Mouse (Mus musculus): ENCODE measurements around the gene Dmd. TPM values are rescaled to one million over a fixed set of nuclear protein-coding genes. Genes with fewer than 3 reads are reported as not detected.

Dmd gene
- total RNA-seq, 1 experiment from 2014 or later, result 5.8 TPM

DNA sequence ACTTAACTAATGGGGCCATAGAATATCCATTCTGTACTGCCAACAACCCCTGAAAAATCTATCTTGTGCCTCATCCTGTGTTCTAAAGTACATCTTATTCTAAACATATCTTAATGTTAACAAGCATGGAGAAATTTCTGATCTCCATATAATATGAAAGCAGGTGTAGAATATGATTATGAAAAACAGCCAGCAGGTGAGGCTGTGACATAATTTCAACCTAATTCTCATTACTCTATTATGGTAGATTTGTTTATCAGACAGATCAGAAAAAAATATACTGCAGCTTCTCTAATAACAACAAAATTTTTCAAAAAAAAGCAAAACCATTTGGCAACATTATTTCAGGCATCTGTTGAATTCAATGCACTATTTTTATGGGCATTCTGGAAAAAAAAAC is 2059.6 kb downstream of the Dmd start:
- ATAC-seq (replicated peaks; ENCODE audit: low read depth, poor library complexity, severe bottlenecking), result no peak

DNA sequence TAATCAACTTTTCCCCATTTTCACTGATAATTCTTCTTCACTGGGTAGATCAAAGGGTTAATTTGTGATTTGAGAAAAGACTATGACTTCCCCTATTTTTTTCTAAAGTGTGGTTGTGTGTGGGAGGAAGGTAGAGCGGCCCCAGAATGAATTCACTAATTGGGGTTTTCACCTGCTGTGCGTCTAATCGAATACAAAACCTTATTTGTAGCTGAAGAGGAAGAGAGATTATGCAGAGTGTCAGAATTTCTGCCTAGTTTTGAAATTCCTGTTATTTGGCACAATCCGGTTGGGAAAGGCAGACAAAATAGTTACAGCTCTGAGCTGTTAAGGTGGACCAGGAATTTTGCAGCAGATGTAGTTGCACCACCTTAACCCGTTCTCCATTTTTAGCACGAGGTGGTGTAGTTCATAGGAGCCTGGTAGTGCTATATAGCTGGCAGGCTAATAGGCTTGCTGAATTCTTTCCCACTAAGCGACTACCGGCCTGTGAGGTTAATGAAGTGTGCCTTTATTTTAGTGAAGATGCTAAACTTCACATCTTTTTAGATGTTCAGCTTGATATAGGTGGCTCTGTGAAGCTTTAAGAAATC is 2092.9 kb downstream of the Dmd start:
- ATAC-seq (replicated peaks; ENCODE audit: low read depth, poor library complexity, severe bottlenecking), result 0 out of 2 replicates have a peak, but pooled peaks have one; percentile 36

DNA sequence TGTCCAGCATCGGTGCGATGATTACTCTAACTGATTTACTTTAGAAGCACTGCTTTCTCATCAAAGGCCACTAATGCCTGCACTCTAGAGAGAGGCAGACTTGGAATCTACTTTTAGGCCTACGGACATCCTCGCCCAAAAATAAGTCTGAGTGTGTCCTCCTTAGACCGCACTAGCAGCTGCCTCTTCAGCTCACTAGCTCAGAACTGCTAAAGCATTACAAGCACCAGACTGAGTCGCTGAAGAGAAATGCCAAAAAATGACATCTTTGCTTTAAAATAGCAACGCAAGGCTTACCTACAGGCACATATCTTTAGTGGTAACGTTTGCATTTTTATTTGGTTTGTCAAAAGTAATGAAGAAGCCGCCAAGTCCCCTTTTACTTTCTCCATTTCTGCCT is 2098.0 kb downstream of the Dmd start:
- no peak for ATAC-seq (replicated peaks; ENCODE audit: low read depth, poor library complexity, severe bottlenecking)

DNA sequence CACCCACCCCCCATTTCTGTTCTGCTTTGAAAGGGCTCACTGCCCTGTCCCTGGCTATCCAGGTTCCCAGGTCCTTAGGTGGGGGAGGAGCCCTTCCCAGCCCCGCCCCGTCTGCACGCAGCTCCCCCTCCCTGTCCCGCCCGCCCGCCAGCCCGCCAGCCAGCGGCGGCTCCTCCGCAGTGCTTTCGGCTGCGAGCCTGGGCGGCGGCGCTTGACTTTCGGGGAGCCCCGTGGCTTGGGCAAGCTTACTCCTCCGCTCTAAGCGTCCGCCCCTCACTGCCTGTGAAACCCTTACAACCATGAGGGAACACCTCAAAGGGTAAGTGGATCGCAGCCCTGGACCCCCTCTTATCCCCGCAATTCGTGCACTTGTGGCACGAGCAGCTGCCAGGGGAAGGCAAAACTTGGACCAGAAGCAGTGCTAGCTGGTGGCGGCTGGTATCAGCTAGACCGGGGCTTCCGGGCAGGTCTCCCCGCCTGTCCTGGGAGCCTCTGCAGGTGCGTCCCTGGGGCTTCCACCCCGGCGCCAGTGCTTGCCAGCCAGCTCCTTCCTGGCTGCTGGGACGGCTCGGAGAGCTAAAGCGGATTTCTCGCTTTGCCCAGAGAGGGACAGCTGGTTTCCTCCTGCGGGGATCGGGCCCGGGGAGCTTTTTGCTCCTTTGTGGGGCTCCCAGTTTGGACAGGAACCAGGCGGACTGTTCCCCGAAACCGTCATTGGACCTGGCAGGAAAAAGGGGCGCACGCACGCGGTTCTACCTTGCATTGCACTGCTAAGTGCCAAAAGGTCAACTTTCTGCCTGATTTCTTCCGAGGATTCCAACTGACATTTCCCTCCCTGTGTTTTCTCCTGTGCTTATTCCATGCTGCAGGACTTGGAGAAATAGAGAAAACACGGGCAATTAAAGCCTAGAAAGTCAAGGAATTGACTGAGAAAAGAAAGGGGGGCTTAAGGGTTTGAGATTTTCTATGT is 2099.8 kb downstream of the Dmd start:
- ATAC-seq (replicated peaks; ENCODE audit: low read depth, poor library complexity, severe bottlenecking), result peak; percentile 84

DNA sequence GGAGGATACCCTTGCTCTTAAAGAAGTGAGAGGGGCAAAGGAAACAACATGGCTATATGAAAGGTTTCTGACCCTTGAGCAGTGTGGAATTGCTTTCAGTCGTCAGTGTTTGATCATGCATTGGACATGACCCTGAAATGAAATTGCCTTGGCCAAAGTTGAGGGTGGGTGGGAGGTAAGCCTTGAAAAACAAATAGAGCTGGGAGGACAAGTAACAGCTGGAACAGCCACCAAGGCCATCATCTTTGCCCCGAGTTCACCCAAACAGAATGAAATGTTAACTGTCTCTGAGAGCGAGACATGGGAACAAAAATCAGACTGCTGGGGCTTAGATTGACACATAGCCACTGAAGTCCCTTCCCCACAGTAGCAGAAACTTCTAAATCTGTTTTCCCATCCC is 2100.9 kb downstream of the Dmd start:
- ATAC-seq (replicated peaks; ENCODE audit: low read depth, poor library complexity, severe bottlenecking), result no peak

DNA sequence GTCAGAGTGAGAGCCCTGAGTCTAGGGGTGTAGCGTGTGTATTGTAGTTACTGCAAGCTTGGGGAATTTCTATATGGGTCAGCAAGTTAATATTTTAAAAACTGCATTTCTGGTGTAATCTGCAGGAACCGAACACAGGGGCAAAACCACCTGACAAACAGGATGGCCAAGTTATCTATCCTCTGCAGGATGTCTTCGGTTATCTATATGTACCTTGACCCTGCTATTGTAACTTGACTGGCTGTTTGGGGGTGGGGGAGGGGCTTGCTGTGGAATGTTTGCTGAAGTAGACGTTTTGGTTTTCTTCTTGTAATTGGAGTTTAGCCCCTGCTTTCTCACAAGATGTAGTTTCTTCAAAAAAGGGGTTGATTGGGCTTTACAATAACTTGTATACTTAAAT is 2124.9 kb downstream of the Dmd start:
- no peak for ATAC-seq (replicated peaks; ENCODE audit: low read depth, poor library complexity, severe bottlenecking)

DNA sequence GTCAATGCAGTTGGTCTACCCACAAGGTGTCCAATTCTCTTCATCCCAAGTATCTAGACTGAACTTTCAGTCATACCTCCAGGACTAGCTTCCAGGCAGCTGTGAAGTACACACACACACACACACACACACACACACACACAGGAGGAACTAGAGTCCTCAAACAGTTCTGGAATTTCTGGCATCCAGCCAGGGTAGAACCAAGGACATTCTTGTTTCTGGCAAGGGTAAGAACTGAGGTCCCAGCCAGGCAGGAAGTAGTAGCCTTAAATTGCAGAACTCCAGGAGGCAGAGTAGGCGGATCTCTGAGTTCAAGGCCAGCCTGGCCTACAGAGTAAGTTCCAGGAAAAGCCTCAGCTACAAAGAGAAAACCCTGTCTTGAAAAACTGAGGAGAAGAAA is 2128.2 kb downstream of the Dmd start:
- no peak for ATAC-seq (replicated peaks; ENCODE audit: low read depth, poor library complexity, severe bottlenecking)

DNA sequence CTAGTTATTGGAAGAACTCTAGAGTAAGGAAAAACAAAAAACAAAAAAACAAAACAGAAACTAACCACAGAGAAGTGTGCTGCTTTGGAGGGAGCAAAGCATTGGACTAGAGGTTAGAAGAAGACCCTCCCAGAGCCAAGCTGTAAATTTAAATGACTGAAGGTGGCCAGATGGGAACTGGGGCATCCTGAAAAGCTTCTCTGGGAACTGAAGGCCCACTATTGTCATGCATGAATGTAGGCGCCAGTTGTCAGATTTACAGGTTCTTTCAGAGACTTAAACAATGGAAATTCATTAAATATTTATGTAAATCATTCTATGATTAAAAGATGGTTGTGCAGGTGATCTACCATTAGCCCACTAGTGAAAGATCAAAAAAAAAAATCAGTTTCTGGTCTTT is 2128.9 kb downstream of the Dmd start:
- ATAC-seq (replicated peaks; ENCODE audit: low read depth, poor library complexity, severe bottlenecking), result no peak

DNA sequence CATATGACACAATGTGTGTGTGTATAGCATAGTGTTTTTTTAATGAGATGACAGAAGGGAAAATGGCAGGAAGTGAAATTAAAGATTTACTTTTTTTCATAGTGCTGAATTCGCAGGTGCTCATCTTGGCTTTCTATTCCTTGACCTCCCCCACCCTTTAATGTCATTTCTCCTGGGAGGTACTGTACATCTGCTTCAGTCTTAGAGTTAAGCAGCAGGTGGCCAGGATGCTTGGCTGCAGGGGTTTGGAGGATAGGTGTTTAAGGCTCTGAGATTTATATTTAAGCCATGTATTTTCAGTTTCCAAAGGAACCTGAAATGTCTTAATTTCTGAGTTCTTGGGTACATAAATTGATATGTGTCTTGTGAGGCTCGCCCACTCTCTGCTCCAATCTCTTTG is 2130.5 kb downstream of the Dmd start:
- ATAC-seq (replicated peaks; ENCODE audit: low read depth, poor library complexity, severe bottlenecking), result no peak

DNA sequence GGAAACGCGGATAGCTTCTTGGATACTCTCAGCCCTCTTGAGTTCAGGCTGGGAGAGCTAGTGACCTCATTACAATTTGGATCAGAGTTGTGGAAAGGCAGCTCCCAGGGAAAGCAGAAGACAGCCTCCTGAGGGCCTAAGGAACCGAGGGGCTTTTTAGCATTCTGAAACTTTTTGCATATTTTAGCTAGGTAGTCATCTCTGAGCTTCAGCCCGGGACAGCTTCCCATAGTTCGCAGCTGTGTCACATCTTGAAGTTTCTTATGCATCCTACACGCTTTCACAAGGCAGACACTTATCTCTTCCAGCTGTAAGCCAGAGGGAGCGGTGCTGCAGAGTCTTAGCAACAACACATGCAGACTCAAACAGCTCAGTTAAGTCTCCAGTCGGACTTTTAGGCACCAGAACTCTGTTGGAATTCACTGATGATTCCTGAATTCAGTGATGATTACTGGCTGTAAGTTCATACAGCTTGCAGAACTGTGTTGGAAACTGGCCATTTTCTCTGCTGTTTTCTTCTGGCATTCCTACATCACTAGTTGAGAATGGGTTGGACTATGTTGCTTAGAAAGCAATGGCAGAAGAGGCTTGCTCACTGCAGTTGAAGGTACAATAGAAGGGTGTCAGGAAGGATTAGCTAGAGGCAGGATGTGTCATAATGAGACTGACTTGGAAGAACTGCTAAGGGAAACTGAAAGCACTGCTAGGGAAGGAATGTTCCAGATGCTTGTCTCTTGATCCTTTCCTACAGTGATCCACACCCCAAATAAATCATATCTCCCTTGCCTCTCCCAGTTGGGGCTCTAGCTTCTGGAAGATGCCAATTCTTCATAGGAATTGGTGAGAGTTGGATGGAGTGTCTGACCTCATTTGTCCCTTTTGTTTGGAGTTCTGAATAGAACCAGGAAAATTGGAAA is 2135.8 kb downstream of the Dmd start:
- ATAC-seq (replicated peaks; ENCODE audit: low read depth, poor library complexity, severe bottlenecking), result no peak

DNA sequence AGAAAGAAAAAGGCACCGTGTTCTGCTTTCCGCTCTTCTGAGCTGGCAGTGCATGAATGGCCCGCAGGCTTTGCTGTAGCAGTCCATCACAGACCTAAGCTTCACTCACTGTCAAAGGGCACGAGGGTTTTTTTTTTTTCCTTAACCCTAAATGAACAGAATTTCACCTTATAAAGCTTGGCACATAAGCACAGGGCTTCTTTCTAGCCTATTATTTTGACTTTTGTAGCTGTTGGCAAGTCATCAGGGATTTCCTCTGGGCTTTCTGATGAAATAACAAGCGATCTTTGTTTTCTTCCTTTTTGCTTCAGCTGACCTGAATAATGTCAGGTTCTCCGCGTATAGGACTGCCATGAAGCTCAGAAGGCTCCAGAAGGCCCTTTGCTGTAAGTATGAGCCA is 2140.8 kb downstream of the Dmd start:
- no peak for ATAC-seq (replicated peaks; ENCODE audit: low read depth, poor library complexity, severe bottlenecking)

DNA sequence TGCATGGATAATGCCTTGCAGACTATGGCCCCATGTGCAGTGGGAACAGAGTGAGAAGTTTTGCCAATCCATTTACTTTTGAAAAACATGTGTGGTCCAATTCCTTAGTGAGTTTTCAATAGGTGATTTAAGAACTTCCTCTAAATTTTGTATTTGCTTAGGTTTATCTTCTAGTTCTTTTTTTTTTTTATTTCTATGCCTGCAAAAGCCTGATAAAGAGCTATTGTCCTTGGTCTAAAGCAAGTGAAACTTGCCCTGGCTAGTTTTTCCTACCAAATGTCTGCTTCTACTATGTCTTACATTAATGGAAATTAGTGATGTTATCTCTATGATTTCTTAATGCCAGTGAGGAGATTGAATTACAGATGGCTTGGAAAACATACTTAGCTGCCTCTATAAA is 2144.7 kb downstream of the Dmd start:
- 0 out of 2 replicates have a peak, but pooled peaks have one; percentile 11 for ATAC-seq (replicated peaks; ENCODE audit: low read depth, poor library complexity, severe bottlenecking)

DNA sequence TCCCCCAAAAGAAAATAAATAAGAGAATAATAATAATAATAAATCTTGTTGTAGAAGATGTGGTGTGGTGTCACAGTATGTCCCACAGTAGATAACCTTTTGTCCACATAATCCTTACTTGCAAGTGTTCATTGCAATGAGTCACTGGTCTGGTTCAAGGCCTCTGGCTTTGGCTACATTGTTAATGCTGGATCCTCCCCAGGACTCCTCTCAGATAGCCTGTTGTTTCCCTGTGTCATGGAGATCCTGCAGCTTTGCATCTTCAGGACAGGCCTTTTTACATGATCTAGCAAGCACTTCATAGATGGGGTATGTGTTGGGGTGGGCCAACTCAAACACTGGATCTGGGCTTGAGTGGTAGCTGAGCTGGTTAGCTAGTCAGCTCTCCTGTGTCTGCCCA is 2150.0 kb downstream of the Dmd start:
- ATAC-seq (replicated peaks; ENCODE audit: low read depth, poor library complexity, severe bottlenecking), result no peak

DNA sequence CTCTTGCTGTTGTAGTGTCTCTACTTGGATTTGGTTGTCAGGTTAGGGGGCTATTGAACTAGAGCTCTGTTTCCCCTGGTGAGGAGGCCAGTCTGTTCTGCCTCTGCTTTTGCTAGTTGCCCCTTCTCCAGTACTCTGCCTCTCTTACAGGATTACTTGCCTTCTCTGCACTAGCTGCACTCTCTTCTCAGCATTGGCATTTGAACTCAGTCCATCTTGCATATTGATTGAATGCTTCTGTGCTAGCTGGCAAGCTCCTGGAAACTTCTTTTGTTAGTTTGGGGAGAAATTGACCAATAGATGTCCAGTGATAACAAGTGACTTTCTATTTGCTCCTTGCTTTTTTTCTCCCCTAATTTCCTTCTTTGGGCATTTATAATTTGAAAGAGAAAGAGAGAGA is 2163.7 kb downstream of the Dmd start:
- no peak for ATAC-seq (replicated peaks; ENCODE audit: low read depth, poor library complexity, severe bottlenecking)

DNA sequence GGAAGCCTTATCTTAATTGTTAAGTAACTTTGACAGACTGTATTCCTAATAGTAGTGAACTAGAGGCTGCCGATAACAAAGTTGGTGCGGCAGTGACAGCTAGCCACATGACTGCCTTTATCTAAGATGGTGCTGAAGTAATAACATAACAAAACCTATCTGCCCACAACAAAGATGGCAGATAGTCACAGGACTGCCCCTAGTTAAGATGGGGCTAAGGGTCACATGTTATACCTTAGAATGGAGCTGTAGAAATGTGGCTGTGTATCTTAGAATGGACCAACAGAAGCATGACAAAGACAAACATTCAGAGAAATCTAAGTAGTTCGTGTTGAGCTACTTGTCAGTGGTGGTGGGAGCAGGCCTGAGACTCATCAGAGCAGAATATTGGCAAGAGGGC is 2184.0 kb downstream of the Dmd start:
- no peak for ATAC-seq (replicated peaks; ENCODE audit: low read depth, poor library complexity, severe bottlenecking)

DNA sequence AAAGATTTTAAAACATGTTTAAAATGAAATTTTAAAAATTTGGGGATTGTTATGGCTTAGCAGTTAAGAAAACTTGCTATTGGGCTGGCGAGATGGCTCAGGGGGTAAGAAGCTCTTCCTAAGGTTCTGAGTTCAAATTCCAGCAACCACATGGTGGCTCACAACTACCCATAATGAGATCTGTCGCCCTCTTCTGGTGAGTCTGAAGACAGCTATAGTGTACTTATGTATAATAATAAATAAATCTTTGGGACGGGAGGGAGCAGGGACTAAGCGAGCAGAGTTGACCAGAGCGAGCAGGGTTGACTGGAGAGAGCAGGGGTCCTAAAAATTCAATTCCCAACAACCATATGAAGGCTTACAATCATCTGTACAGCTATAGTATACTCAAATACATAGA is 2188.6 kb downstream of the Dmd start:
- ATAC-seq (replicated peaks; ENCODE audit: low read depth, poor library complexity, severe bottlenecking), result no peak

DNA sequence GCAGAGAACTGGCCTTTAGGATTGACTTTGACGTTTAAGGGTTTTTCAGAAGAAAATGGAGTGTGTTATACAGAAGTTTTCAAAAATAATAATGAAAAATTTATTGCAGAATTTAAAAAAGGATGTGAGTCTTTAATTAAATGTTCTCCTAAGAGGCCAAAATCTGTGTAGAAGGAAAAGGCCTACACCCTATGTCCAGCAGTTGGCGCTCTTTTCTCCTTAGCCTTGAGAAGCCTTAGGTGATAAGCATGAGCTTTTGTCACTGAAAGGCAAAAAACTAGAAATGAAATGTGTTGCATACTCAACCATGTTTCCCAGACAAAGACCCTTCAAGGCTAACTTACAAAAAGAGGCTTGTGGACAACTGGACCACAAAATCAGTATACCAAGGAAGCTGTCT is 2222.6 kb downstream of the Dmd start:
- no peak for ATAC-seq (replicated peaks; ENCODE audit: low read depth, poor library complexity, severe bottlenecking)

DNA sequence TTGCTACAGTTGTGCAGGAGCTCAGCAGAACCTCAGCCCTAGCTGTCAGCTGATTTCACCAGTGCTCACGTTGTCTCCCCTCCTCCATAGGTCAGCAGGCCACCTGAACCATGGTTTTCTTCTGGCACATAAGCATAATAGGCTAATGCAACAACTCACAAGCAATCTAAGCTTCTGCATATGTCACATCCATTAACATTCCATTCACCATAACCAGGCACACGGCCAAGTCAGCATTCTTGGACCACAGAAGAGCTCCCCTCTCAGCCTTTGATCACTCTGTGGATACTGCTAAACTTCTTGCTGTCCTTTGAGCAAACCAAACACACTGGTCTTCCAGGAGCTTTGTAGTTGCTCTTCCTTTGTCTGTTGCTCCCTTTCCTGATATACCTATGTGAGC is 2238.9 kb downstream of the Dmd start:
- ATAC-seq (replicated peaks; ENCODE audit: low read depth, poor library complexity, severe bottlenecking), result no peak

DNA sequence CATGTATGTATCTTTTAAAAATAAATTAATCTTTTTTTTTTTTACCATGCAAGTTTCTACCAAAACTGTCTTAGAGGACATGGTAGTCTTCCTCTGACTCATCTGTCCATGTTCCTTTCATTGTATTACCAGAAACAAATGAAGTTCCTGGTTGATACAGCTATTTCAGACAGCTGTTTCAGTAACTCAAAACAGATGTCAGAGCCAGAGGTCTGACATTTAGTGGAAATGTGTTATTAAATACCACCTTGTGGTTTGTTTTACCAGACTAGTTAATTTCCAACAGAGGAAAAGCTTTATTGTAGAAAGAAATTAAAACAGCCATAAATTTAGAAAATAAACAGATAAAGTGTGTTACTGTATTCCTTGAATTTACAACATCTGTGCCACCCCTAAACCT is 2245.2 kb downstream of the Dmd start:
- no peak for ATAC-seq (replicated peaks; ENCODE audit: low read depth, poor library complexity, severe bottlenecking)

DNA sequence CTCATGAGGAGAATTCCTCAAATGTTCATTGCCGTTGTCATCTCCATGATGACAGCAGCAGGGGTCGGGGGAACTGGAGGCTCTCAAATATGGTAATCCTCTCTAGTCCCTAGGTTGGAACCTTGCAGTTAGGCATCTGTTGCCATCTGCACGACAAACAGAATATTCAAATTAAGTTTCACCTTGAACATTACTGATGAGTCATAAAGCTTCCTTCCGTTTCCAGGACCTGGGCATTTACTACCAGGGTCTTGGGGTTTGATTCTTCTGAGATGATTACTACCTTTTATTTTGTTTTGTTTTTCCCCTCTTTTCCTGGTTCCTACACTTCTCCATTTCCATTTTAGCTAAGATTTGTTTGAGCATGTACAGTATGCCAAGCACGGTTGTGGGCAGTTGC is 2249.0 kb downstream of the Dmd start:
- ATAC-seq (replicated peaks; ENCODE audit: low read depth, poor library complexity, severe bottlenecking), result no peak

DNA sequence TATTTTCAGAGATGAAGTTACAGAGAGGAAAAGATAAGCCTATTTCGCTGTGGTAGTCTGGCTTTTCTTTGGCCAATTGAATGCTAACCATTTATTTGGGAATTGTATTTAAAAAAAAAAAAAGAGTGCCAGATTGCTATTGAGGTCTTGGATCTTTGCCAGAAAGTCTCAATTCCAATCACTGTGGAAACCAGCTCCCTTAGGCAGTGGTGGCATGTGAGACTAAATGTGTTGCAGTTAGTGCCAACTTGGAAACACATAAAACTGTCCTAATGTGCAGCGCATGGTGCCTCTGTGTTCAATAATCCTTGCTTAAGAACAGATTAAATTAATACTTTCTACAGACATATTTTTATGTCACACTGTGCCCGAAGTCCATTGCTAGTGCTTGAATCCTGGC is 2250.7 kb downstream of the Dmd start:
- ATAC-seq (replicated peaks; ENCODE audit: low read depth, poor library complexity, severe bottlenecking), result no peak
